8 mouse cellular contexts compared by ENCODE assay signal in the genomic region with DNA sequence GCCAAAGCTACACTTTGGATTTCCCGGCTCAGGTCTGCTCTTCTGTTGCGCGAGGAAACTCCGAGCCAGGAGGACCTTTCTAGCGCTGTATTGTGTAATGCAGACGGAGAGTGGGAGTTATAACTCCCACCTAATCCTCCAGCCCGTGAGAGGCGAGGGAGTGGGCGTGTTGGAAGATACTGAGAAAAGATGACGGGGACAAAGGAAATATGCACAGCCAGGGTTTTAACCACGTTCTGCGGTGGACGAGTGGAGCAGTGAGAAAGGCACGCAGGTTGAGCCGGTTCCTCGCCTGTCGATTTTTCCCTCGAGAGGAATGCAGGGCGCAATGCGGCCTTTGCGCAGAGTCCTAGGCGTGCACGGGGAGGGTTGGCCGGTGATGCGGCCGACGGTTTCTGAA. TPM values are rescaled to one million over a fixed set of nuclear protein-coding genes. Genes with fewer than 3 reads are reported as not detected.
DNase-seq lines count a peak whose midpoint lies in the region; ATAC-seq and TF ChIP-seq lines count a peak whose summit lies in the region.

No protein-coding gene starts in this region.

- intact Hi-C loops in left cerebral cortex, adult 2 months (cut with DNase I) = loop anchor here (1.0 to 5.0 kb wide), 3 partner anchors 114 to 302 kb away; a partner anchor contains a TSS

- peak overlapping the region; percentile 68 for H3K9ac ChIP-seq in heart, embryonic 15.5 days
- peak overlapping the region; percentile 74 for H3K9ac ChIP-seq in midbrain, embryonic 16.5 days (ENCODE audit: low read depth, low read length)

- peak; percentile 41 for ATAC-seq in heart, embryonic 15.5 days (replicated peaks; ENCODE audit: insufficient number of reproducible peaks, insufficient read depth, low FRiP score, low read depth)
- ATAC-seq in G1E (ENCODE audit: extremely low read depth, insufficient number of reproducible peaks, low FRiP score, poor library complexity, severe bottlenecking) = no peak
- peak; percentile 51 for ATAC-seq in erythroid progenitor cell, adult 5-6 weeks (replicated peaks; ENCODE audit: low FRiP score, poor library complexity, severe bottlenecking)
- peak; percentile 75 for ATAC-seq in midbrain, embryonic 16.5 days

- no peak for DNase-seq in heart, adult 9 months (ENCODE audit: low spot score in 2 of 2)
- no peak for DNase-seq in G1E (ENCODE audit: low spot score)
- DNase-seq in left cerebral cortex, adult 2 months (ENCODE audit: extremely low spot score in 1 of 2, low spot score in 2 of 2) = peak; percentile 69 to 75
- DNase-seq in thymus, postnatal 36 days = no peak
- no peak for DNase-seq in MN1 (ENCODE audit: low spot score)

- peak overlapping the region; percentile 75 for H3K4me2 ChIP-seq in heart, embryonic 15.5 days
- H3K4me2 ChIP-seq in midbrain, embryonic 16.5 days (ENCODE audit: low read length) = peak overlapping the region; percentile 74

- peak overlapping the region; percentile 56 for H3K4me3 ChIP-seq in heart, embryonic 15.5 days
- peak overlapping the region; percentile 81 for H3K4me3 ChIP-seq in G1E (ENCODE audit: low read depth, low read length)
- peak overlapping the region; percentile 48 for H3K4me3 ChIP-seq in left cerebral cortex, adult 2 months
- peak overlapping the region; percentile 48 for H3K4me3 ChIP-seq in midbrain, embryonic 16.5 days (ENCODE audit: low read depth, low read length)

- TF ChIP-seq CTCF in G1E (IDR thresholded peaks at IDR 0.05; ENCODE audit: low read depth, low read length) = no peak
- TF ChIP-seq CTCF in left cerebral cortex, adult 2 months (IDR thresholded peaks at IDR 0.05) = no peak

- H3K4me1 ChIP-seq in heart, embryonic 15.5 days (replicated peaks) = peaks cover 9% of the 10 kb centered on the region
- H3K4me1 ChIP-seq in G1E (ENCODE audit: insufficient read depth, low read depth, low read length) = peaks cover 18% of the 10 kb centered on the region
- peaks cover 3% of the 10 kb centered on the region; the same call in 1 of the 2 replicates for H3K4me1 ChIP-seq in midbrain, embryonic 16.5 days (ENCODE audit: control insufficient read depth, insufficient read depth, low read length)

- H3K27ac ChIP-seq in heart, embryonic 15.5 days = peak overlapping the region; percentile 95
- H3K27ac ChIP-seq in left cerebral cortex, adult 2 months = peak overlapping the region; percentile 99
- H3K27ac ChIP-seq in midbrain, embryonic 16.5 days (ENCODE audit: low read length) = peak overlapping the region; percentile 95

- H3K9me3 ChIP-seq in heart, embryonic 15.5 days (replicated peaks) = no peaks in the 10 kb centered on the region
- H3K9me3 ChIP-seq in G1E (replicated peaks) = 0 out of 2 replicates have a peak, but pooled peaks cover 2% of the 10 kb centered on the region
- H3K9me3 ChIP-seq in midbrain, embryonic 16.5 days (replicated peaks; ENCODE audit: control insufficient read depth, low read length, poor library complexity, severe bottlenecking) = no peaks in the 10 kb centered on the region

- H3K27me3 ChIP-seq in heart, embryonic 15.5 days = no peaks in the 10 kb centered on the region
- H3K27me3 ChIP-seq in G1E (ENCODE audit: insufficient read depth, low read length) = peaks cover 2% of the 10 kb centered on the region; the same call in 1 of the 2 replicates
- no peaks in the 10 kb centered on the region for H3K27me3 ChIP-seq in midbrain, embryonic 16.5 days (ENCODE audit: control insufficient read depth, insufficient read depth, low read depth, low read length)

- WGBS in heart, embryonic 15.5 days = under 1% methylated on average over 27 of the region's 27 CpGs
- WGBS in midbrain, embryonic 16.5 days = under 1% methylated on average over 27 of the region's 27 CpGs

- peaks cover 17% of the 10 kb centered on the region for H3K36me3 ChIP-seq in heart, embryonic 15.5 days
- peaks cover 30% of the 10 kb centered on the region for H3K36me3 ChIP-seq in G1E (replicated peaks)
- H3K36me3 ChIP-seq in midbrain, embryonic 16.5 days (ENCODE audit: control insufficient read depth, insufficient read depth, low read length) = no peaks in the 10 kb centered on the region; the same call in 1 of the 2 replicates

RNA-seq across cellular contexts. Expression of a gene that starts 0.7 kb away (rescaled TPM):
- 56.2 and 57.1 TPM in 2 replicates for polyA plus RNA-seq in heart, embryonic 15.5 days (2015; fragmentation: Nextera tagmentation; extraction: Ambion mirVana)
- 55.2 and 64.8 TPM in 2 replicates for total RNA-seq in G1E (2014; fragmentation: Nextera tagmentation)
- total RNA-seq in G1E (2017) = 62.0 and 78.3 TPM in 2 replicates
- polyA plus RNA-seq in G1E (2012) = 31.7 and 41.4 TPM in 2 replicates
- total RNA-seq in erythroid progenitor cell, adult 5-6 weeks (2015; ENCODE audit: low replicate concordance) = 15.1 TPM in 2 replicates
- 4.4 and 10.7 TPM in 2 replicates for total RNA-seq in erythroid progenitor cell, adult 5-6 weeks (2017; ENCODE audit: low replicate concordance)
- 10 to 100 TPM; 26.7 to 30.7 TPM for total RNA-seq in left cerebral cortex, adult 2 months (2021)
- polyA plus RNA-seq in midbrain, embryonic 16.5 days (2015; fragmentation: Nextera tagmentation; extraction: Ambion mirVana) = 44.8 and 48.7 TPM in 2 replicates

RNA-seq across cellular contexts. Expression of a gene that starts 20.2 kb away (rescaled TPM):
- polyA plus RNA-seq in heart, embryonic 15.5 days (2015; fragmentation: Nextera tagmentation; extraction: Ambion mirVana) = 4,763 and 4,914 TPM in 2 replicates
- total RNA-seq in G1E (2014; fragmentation: Nextera tagmentation) (0.90 TPM in 1 of 2 replicates, not detected in the other), G1E (2017) (under 0.01 and 0.16 TPM in 2 replicates)
- 0.17 and 0.18 TPM in 2 replicates for polyA plus RNA-seq in G1E (2012)
- not detected in 2 replicates for total RNA-seq in erythroid progenitor cell, adult 5-6 weeks (2015; ENCODE audit: low replicate concordance)
- total RNA-seq in erythroid progenitor cell, adult 5-6 weeks (2017; ENCODE audit: low replicate concordance) = not detected in 2 replicates
- 10 to 100 TPM; 22.1 to 24.2 TPM for total RNA-seq in left cerebral cortex, adult 2 months (2021)
- 7.7 and 8.9 TPM in 2 replicates for polyA plus RNA-seq in midbrain, embryonic 16.5 days (2015; fragmentation: Nextera tagmentation; extraction: Ambion mirVana)

RNA-seq across cellular contexts. Expression of a gene that starts 37.9 kb away (rescaled TPM):
- polyA plus RNA-seq in heart, embryonic 15.5 days (2015; fragmentation: Nextera tagmentation; extraction: Ambion mirVana) = not detected in 2 replicates
- total RNA-seq in G1E (2014; fragmentation: Nextera tagmentation) (not detected in 2 replicates), G1E (2017) (not detected in 2 replicates)
- polyA plus RNA-seq in G1E (2012) = not detected in 2 replicates
- not detected in 2 replicates for total RNA-seq in erythroid progenitor cell, adult 5-6 weeks (2015; ENCODE audit: low replicate concordance)
- total RNA-seq in erythroid progenitor cell, adult 5-6 weeks (2017; ENCODE audit: low replicate concordance) = not detected in 2 replicates
- not detected for total RNA-seq in left cerebral cortex, adult 2 months (2021)
- not detected in 2 replicates for polyA plus RNA-seq in midbrain, embryonic 16.5 days (2015; fragmentation: Nextera tagmentation; extraction: Ambion mirVana)

RNA-seq across cellular contexts. Expression of a gene that starts 47.9 kb away (rescaled TPM):
- 2,004 and 2,041 TPM in 2 replicates for polyA plus RNA-seq in heart, embryonic 15.5 days (2015; fragmentation: Nextera tagmentation; extraction: Ambion mirVana)
- total RNA-seq in G1E (2014; fragmentation: Nextera tagmentation) (not detected in 2 replicates), G1E (2017) (0.29 and 0.38 TPM in 2 replicates)
- 0.18 and 0.23 TPM in 2 replicates for polyA plus RNA-seq in G1E (2012)
- not detected in 2 replicates for total RNA-seq in erythroid progenitor cell, adult 5-6 weeks (2015; ENCODE audit: low replicate concordance)
- total RNA-seq in erythroid progenitor cell, adult 5-6 weeks (2017; ENCODE audit: low replicate concordance) = not detected in 2 replicates
- total RNA-seq in left cerebral cortex, adult 2 months (2021) = 10 to 100 TPM in 1 of 2 experiments, 1 to 10 TPM in 1; 6.0 to 10.9 TPM
- polyA plus RNA-seq in midbrain, embryonic 16.5 days (2015; fragmentation: Nextera tagmentation; extraction: Ambion mirVana) = 1.3 and 2.9 TPM in 2 replicates

Comparison
In these comparisons a context has a peak if more than half of its experiments do, and no peak if none do; other contexts are left out.
1. DNase-seq: peak in left cerebral cortex, adult 2 months (2 of 2); none in heart, adult 9 months (0 of 2), G1E (single experiment), thymus, postnatal 36 days (0 of 2) and MN1 (single experiment).
2. RNA of a gene that starts 20.2 kb away (total RNA-seq): 22.1 to 24.2 TPM in left cerebral cortex, adult 2 months; under 0.01 to 0.90 TPM in G1E and not detected in erythroid progenitor cell, adult 5-6 weeks; every median in the first group is over 10 times any median in the second.
3. Peak in every context shown above with its lines, with median percentiles within 50 percentile points of each other: H3K27ac ChIP-seq and H3K4me3 ChIP-seq.